Mouse (Mus musculus): Measurements from ENCODE around the gene Pde9a. TPM values are rescaled to one million over a fixed set of nuclear protein-coding genes. Genes with fewer than 3 reads are reported as not detected.

Pde9a gene
- total and polyA plus RNA-seq, 2 experiments from 2014 or later, result 43.6 to 43.9 TPM

- DNase-seq (no peak), ATAC-seq (no peak)
- Histone ChIP-seq H3K9me3 (ENCODE audit: low read length) (no peaks in the 10 kb centered on the region), H3K27ac (ENCODE audit: low read depth, low read length) (peak overlapping the region; percentile 50; the same call in 1 of the 2 replicates), H3K36me3 (ENCODE audit: insufficient read depth) (peaks cover 2% of the 10 kb centered on the region; the same call in 1 of the 2 replicates), H3K4me1 (ENCODE audit: insufficient read depth) (peaks cover 14% of the 10 kb centered on the region; the same call in 1 of the 2 replicates), H3K9ac (no peak overlapping the region), H3K4me3 (ENCODE audit: low read depth, low read length) (no peak overlapping the region), H3K4me2 (ENCODE audit: low read depth) (no peak overlapping the region), H3K27me3 (ENCODE audit: insufficient read depth, low read length) (no peaks in the 10 kb centered on the region)
- peak; percentile 53 for TF ChIP-seq CTCF (IDR thresholded peaks at IDR 0.05; ENCODE audit: low read depth)
- 39% methylated on average over 13 of the region's 13 CpGs for WGBS
Observed at GRCm38 (mm10) chr17:31435934-31436813, 50.2 kb downstream of the Pde9a start.

- no peak overlapping the region for H3K27ac ChIP-seq (ENCODE audit: low read depth, low read length)
- peaks cover 2% of the 10 kb centered on the region; the same call in 1 of the 2 replicates for H3K36me3 ChIP-seq (ENCODE audit: insufficient read depth)
- no peak for TF ChIP-seq CTCF (IDR thresholded peaks at IDR 0.05; ENCODE audit: low read depth)
- no peak for DNase-seq
- H3K4me3 ChIP-seq (ENCODE audit: low read depth, low read length), result no peak overlapping the region
- WGBS, result 100% methylated on average over 4 of the region's 5 CpGs
- no peak for ATAC-seq
- no peak overlapping the region for H3K9ac ChIP-seq
- H3K4me1 ChIP-seq (ENCODE audit: insufficient read depth), result peaks cover 14% of the 10 kb centered on the region; the same call in 1 of the 2 replicates
- no peak overlapping the region for H3K4me2 ChIP-seq (ENCODE audit: low read depth)
- no peaks in the 10 kb centered on the region for H3K27me3 ChIP-seq (ENCODE audit: insufficient read depth, low read length)
- no peaks in the 10 kb centered on the region for H3K9me3 ChIP-seq (ENCODE audit: low read length)
Observed at GRCm38 (mm10) chr17:31436814-31437406, 50.9 kb downstream of the Pde9a start.

- DNase-seq (no peak), ATAC-seq (no peak)
- WGBS, result 90% methylated on average over 9 of the region's 9 CpGs
- Histone ChIP-seq H3K27ac (ENCODE audit: low read depth, low read length) (no peak overlapping the region), H3K4me1 (ENCODE audit: insufficient read depth) (peaks cover 14% of the 10 kb centered on the region; the same call in 1 of the 2 replicates), H3K36me3 (ENCODE audit: insufficient read depth) (peaks cover 2% of the 10 kb centered on the region; the same call in 1 of the 2 replicates), H3K4me2 (ENCODE audit: low read depth) (no peak overlapping the region), H3K4me3 (ENCODE audit: low read depth, low read length) (no peak overlapping the region), H3K27me3 (ENCODE audit: insufficient read depth, low read length) (no peaks in the 10 kb centered on the region), H3K9me3 (ENCODE audit: low read length) (no peaks in the 10 kb centered on the region), H3K9ac (no peak overlapping the region)
- TF ChIP-seq CTCF (IDR thresholded peaks at IDR 0.05; ENCODE audit: low read depth), result no peak
Observed at GRCm38 (mm10) chr17:31437482-31437881, 51.5 kb downstream of the Pde9a start.

- Histone ChIP-seq H3K4me2 (ENCODE audit: low read depth) (no peak overlapping the region), H3K4me3 (ENCODE audit: low read depth, low read length) (no peak overlapping the region), H3K27ac (ENCODE audit: low read depth, low read length) (no peak overlapping the region), H3K9ac (no peak overlapping the region), H3K36me3 (ENCODE audit: insufficient read depth) (peaks cover 15% of the 10 kb centered on the region), H3K4me1 (ENCODE audit: insufficient read depth) (peaks cover 7% of the 10 kb centered on the region; the same call in 1 of the 2 replicates), H3K9me3 (ENCODE audit: low read length) (no peaks in the 10 kb centered on the region), H3K27me3 (ENCODE audit: insufficient read depth, low read length) (no peaks in the 10 kb centered on the region)
- ATAC-seq (no peak), DNase-seq (no peak)
- no peak for TF ChIP-seq CTCF (IDR thresholded peaks at IDR 0.05; ENCODE audit: low read depth)
- 82% methylated on average over 4 of the region's 4 CpGs for WGBS
Observed at GRCm38 (mm10) chr17:31439978-31440377, 54.0 kb downstream of the Pde9a start.

GRCm38 (mm10) chr17:31442513-31442912 lies 56.5 kb downstream of the Pde9a start:
- Histone ChIP-seq H3K9me3 (ENCODE audit: low read length) (no peaks in the 10 kb centered on the region), H3K27ac (ENCODE audit: low read depth, low read length) (no peak overlapping the region), H3K9ac (no peak overlapping the region), H3K27me3 (ENCODE audit: insufficient read depth, low read length) (no peaks in the 10 kb centered on the region), H3K36me3 (ENCODE audit: insufficient read depth) (peaks cover 32% of the 10 kb centered on the region), H3K4me2 (ENCODE audit: low read depth) (no peak overlapping the region), H3K4me1 (ENCODE audit: insufficient read depth) (no peaks in the 10 kb centered on the region), H3K4me3 (ENCODE audit: low read depth, low read length) (no peak overlapping the region)
- no peak for ATAC-seq
- no peak for TF ChIP-seq CTCF (IDR thresholded peaks at IDR 0.05; ENCODE audit: low read depth)
- DNase-seq, result no peak
- 90% methylated on average over 8 of the region's 8 CpGs for WGBS

GRCm38 (mm10) chr17:31444251-31444650 lies 58.2 kb downstream of the Pde9a start:
- no peak overlapping the region for H3K4me3 ChIP-seq (ENCODE audit: low read depth, low read length)
- peaks cover 43% of the 10 kb centered on the region for H3K36me3 ChIP-seq (ENCODE audit: insufficient read depth)
- WGBS, result 69% methylated on average over 7 of the region's 7 CpGs
- no peak overlapping the region for H3K27ac ChIP-seq (ENCODE audit: low read depth, low read length)
- H3K27me3 ChIP-seq (ENCODE audit: insufficient read depth, low read length), result no peaks in the 10 kb centered on the region
- ATAC-seq, result no peak
- no peak overlapping the region for H3K9ac ChIP-seq
- DNase-seq, result no peak
- H3K9me3 ChIP-seq (ENCODE audit: low read length), result no peaks in the 10 kb centered on the region
- no peak for TF ChIP-seq CTCF (IDR thresholded peaks at IDR 0.05; ENCODE audit: low read depth)
- H3K4me1 ChIP-seq (ENCODE audit: insufficient read depth), result no peaks in the 10 kb centered on the region
- no peak overlapping the region for H3K4me2 ChIP-seq (ENCODE audit: low read depth)
